Comparison of ENCODE assay signal across 8 mouse cellular contexts in the genomic region with DNA sequence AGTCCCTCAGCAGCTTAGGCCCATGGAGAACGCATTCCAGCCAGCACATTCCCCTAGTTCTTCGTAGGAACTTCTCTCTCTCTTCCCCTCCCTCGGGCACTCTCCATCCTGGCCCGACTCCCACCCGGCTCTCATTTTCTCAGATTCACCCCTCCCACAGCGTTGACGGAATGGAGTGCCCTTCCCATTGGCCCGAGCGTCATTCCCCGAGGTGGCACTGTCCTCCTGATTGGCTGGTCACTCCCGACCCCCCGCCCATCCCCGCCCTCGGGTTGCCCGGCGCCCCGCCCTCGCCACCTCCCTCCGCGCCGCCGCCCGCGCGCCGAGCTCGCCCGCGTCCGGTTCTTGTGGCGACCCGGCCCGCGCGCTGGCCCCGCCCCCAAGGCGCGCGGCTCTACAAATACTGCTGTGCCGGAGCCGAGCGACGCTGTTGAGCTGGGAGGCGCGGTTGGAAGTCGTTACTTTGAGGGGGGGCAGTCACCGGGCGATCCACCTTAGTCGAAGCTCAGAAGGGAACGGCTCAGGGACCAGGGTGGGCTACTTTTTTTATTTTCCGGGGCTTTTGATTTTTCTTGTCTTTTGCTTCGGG. TPM values are rescaled to one million over a fixed set of nuclear protein-coding genes. Genes with fewer than 3 reads are reported as not detected.
A peak's percentile ranks its signal among the peaks of the same experiment; 100 is the strongest.
DNase-seq lines count a peak whose midpoint lies in the region; ATAC-seq and TF ChIP-seq lines count a peak whose summit lies in the region.

A gene (plus strand): TSS at position 539 of the 589 bp plus-strand sequence.

- WGBS in hindbrain, postnatal 0 days: under 1% methylated on average over 52 of the region's 52 CpGs

- peak within 1 kb of the TSS; percentile 84 for H3K4me3 ChIP-seq in cortical plate, adult 2 months (ENCODE audit: insufficient read depth, low read length)
- H3K4me3 ChIP-seq in hindbrain, postnatal 0 days (ENCODE audit: low read length): peak within 1 kb of the TSS; percentile 82

- peak; percentile 98 for ATAC-seq in hindbrain, postnatal 0 days
- ATAC-seq in activated CD4-positive, CD25-positive, alpha-beta regulatory T cell, adult 4 months: no peak

- H3K36me3 ChIP-seq in hindbrain, postnatal 0 days (ENCODE audit: insufficient read depth, low read length): no peaks in the 10 kb centered on the region

- TF ChIP-seq POLR2A in cortical plate, adult 2 months (IDR thresholded peaks at IDR 0.05; ENCODE audit: extremely low read depth, insufficient read depth, low read length): peak; percentile 87

- DNase-seq in adrenal gland, adult 8-10 months: peak; percentile 93
- DNase-seq in gastrocnemius, postnatal 10 days: peak; percentile 92
- peak; percentile 98 for DNase-seq in hindbrain, postnatal 0 days (ENCODE audit: low spot score)
- peak; percentile 91 to 95 for DNase-seq in left cerebral cortex, adult 18-20 months (ENCODE audit: low spot score in 2 of 2)
- DNase-seq in lung, postnatal 36 days: peak; percentile 97
- peak; percentile 93 for DNase-seq in right cerebral cortex, postnatal 25 days

- peak within 1 kb of the TSS; percentile 82 for H3K9ac ChIP-seq in hindbrain, postnatal 0 days (replicated peaks; ENCODE audit: low read length)

- peak within 1 kb of the TSS; percentile 38 for H3K27ac ChIP-seq in cortical plate, adult 2 months (ENCODE audit: insufficient read depth, low read length)
- H3K27ac ChIP-seq in hindbrain, postnatal 0 days: peak within 1 kb of the TSS; percentile 90

- no peaks in the 10 kb centered on the region for H3K9me3 ChIP-seq in hindbrain, postnatal 0 days (ENCODE audit: low read length)

- peak within 1 kb of the TSS; percentile 80 for H3K4me2 ChIP-seq in hindbrain, postnatal 0 days (ENCODE audit: low read depth, low read length)

- TF ChIP-seq CTCF in cortical plate, adult 2 months (IDR thresholded peaks at IDR 0.05; ENCODE audit: extremely low read depth, insufficient read depth, low read length): no peak
- TF ChIP-seq CTCF in hindbrain, postnatal 0 days (IDR thresholded peaks at IDR 0.05; ENCODE audit: low read depth): no peak

- no peaks in the 10 kb centered on the region; the same call in 1 of the 2 replicates for H3K4me1 ChIP-seq in cortical plate, adult 2 months (ENCODE audit: control insufficient read depth, insufficient read depth, low read length)
- H3K4me1 ChIP-seq in hindbrain, postnatal 0 days (ENCODE audit: insufficient read depth, low read length): no peaks in the 10 kb centered on the region

- no peaks in the 10 kb centered on the region for H3K27me3 ChIP-seq in hindbrain, postnatal 0 days (ENCODE audit: insufficient read depth, low read length)

RNA-seq across cellular contexts. Expression of the gene that starts here (rescaled TPM):
- 1 to 10 TPM; 1.1 to 2.4 (median 1.7) TPM for total RNA-seq in adrenal gland, adult 8-10 months (2022)
- polyA plus RNA-seq in cortical plate, adult 2 months (2012; rRNA removed): 31.7 and 40.8 TPM in 2 replicates
- total RNA-seq in gastrocnemius, postnatal 10 days (2021): 1 to 10 TPM; 2.7 to 3.5 TPM
- total RNA-seq in hindbrain, postnatal 0 days (2014; rRNA removed): 66.3 and 67.8 TPM in 2 replicates
- polyA plus RNA-seq in hindbrain, postnatal 0 days (2015; fragmentation: Nextera tagmentation; extraction: Ambion mirVana): 60.6 and 65.6 TPM in 2 replicates
- total RNA-seq in left cerebral cortex, adult 18-20 months (2021): 10 to 100 TPM; 40.8 to 52.0 TPM
- polyA plus RNA-seq in activated CD4-positive, CD25-positive, alpha-beta regulatory T cell, adult 4 months (2017; shearing (Covaris generic)): not detected

Comparison
In these comparisons a context has a peak if more than half of its experiments do, and no peak if none do; other contexts are left out.
1. RNA of the gene that starts here (total RNA-seq): 66.3 to 67.8 TPM in hindbrain, postnatal 0 days and 40.8 to 52.0 TPM in left cerebral cortex, adult 18-20 months; 2.7 to 3.5 TPM in gastrocnemius, postnatal 10 days and 1.1 to 2.4 TPM in adrenal gland, adult 8-10 months; every median in the first group is over 4 times any median in the second.
2. RNA of the gene that starts here (polyA plus RNA-seq): 60.6 to 65.6 TPM in hindbrain, postnatal 0 days and 31.7 to 40.8 TPM in cortical plate, adult 2 months; not detected in activated CD4-positive, CD25-positive, alpha-beta regulatory T cell, adult 4 months; every median in the first group is over 10 times any median in the second.
3. Peak in every context shown above with its lines, with median percentiles within 50 percentile points of each other: DNase-seq.